Mouse (Mus musculus) WW6 (cell line): ENCODE results near the gene Resp18.
"Not testable (repeated sequence)": the region's sequence is repeated elsewhere in the genome, so short reads cannot be mapped to it uniquely, and the experiment has no call there.

Experiments used
- DNase-seq: peaks from one replicate; pipeline ENCODE4 v3.0.0-alpha.2; 2013; ENCODE audit warnings: low read depth, low spot score

Resp18 gene

DNA sequence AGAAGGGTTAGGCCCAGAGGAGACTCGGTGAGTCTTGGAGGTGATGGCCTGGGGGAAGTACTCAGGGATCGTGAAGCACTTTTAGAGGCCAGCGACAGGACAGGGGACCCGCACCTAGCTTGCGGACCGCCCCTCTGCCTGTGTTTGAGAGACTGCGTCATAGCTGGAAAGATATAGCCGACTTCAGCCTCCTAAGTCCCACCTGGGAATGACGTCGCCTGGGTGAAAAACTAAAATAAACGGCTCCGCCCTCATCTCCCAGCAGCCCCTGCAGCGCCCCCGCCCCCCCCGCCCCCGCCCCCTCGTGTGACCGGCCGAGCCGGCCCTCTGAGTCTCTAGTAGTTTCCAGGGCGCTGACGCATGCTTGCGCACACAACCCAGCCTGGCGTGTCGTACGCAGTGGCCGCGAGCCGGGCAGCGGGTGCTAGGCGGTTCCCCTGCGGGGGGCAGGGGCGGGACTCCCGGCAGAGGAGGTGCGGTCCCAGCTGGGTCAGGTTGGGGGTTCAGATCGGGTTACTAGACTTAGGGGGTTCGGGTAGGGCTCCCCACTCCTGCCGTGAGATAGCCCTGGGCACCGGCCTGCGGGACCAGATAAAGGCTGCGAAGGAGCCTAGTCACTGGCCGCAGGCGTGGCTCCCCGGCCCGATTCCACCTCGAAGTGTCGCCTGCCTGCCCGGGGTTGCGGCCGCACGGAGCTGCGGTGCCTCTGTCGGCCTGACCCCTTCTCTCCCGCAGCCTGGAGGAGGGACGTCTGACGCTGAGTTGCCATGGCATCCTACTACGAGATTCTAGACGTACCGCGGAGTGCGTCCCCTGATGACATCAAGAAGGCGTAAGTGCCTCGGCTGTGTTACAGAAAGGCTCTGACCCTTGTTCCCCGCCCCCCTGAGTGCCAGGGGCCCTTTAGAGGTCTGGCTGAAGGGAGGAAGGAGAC is 41.8 kb downstream of the Resp18 start, which contains the start of gene Dnajb2:
TSS of gene Dnajb2 (plus strand) at position 290 of the 934 bp plus-strand sequence.
- no peak for DNase-seq

DNA sequence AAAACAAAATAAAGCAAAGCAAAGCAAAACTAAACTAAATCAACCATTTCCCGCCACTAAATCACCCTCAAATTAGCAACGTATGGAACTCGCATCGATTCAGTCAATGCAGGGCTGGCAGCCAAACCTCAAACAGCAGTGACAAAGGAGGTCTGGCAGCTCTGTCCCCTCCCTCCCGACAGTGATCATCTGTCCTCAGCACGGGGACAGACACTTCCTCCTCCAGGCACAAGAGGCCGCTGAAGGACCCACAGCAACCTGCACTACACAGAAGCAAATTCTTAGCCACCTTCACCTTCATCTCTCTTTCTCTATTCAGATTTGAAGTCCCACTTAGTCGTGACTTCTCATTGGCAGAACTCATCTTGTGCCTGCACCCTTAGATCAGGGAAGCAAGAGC is 43.6 kb downstream of the Resp18 start:
- no peak for DNase-seq

DNA sequence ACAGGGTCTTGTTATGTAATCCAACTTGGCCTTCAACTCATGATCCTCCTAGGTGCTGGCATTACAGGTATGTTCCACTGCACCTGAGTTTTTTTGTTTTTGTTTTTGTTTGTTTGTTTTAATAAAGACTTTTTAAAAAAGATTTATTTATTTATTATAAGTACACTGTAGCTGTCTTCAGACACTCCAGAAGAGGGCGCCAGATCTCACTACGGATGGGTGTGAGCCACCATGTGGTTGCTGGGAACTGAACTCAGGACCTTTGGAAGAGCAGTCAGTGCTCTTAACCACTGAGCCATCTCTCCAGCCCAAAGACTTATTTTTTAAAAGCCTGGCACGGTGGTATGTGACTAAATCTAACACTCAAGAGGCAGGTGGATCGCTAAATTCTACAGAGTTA is 45.7 kb downstream of the Resp18 start:
- DNase-seq, result not testable (repeated sequence)

DNA sequence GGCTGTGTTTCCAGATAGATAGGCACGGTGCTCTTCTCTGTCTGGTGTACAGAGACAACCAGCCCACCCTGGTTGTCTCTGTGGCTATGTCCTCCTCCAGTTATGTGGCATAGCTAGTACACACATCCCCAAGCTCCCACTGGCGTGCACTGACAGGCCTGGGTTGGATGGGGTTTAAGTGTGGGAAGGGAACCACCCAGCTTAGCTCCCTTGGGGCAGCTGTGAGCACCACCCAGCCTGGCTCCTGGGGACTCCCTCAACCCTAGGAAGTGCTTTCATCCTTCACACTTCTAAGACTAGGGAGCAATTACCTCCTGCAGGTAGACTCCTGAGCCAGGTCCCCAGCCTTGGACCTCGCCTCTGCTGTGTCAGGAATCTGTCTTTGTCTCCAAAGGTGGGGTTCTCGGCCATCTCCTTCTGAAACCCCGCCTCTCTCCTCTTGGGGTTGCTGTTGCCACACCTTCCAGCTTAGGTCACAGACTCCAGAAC is 46.5 kb downstream of the Resp18 start, which contains the start of gene A630095N17Rik:
TSS of gene A630095N17Rik (minus strand) at position 439 of the 489 bp plus-strand sequence.
- DNase-seq, result no peak

DNA sequence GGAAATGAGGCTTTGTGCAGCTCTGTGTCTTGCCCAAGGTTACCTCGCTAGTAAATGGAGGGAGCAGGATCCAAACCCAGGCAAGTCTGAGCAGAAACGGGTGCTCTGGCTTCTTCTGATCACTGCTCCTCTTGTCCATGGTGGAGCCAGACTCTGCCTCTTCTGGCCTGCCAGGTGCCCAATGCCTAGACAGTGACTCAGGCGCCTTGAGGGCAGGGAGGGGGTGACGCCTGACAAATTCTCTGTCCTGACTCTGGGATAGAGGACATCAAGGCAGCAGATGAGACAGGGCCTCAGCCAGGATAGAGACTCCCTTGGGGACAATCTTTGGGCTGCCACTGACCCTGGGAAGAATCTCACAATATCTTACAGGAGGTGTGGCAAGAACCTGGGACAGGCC is 47.0 kb downstream of the Resp18 start:
- DNase-seq, result no peak

DNA sequence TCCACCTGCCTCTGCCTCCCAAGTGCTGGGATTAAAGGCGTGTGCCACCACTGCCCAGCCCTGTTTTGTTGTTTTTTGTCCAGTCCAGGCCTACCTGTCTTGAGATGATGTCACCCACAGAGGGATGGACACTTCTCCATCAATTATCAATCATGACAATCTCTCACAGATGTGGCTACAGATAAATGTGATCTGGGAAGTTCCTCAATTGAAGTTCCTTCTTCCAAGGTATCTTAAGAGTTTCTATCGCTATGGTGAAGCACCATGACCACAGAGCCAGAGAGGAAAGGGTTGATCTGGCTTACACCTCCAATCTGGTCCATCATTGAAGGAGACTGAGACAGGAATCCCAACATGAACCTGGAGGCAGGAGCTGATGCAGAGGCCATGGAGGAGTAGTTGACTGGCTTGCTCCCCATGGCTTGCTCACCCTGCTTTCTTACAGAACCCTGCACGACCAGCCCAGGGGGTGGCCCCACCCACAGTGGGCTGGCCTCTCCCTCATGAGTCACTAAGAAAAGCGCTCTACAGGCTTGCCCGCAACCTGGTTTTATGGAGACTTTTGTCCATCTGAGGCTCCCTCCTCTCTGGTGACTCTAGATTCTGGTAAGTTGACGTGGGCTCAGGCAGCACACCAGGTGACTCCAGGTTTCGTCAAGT is 47.8 kb downstream of the Resp18 start:
- DNase-seq, result no peak

DNA sequence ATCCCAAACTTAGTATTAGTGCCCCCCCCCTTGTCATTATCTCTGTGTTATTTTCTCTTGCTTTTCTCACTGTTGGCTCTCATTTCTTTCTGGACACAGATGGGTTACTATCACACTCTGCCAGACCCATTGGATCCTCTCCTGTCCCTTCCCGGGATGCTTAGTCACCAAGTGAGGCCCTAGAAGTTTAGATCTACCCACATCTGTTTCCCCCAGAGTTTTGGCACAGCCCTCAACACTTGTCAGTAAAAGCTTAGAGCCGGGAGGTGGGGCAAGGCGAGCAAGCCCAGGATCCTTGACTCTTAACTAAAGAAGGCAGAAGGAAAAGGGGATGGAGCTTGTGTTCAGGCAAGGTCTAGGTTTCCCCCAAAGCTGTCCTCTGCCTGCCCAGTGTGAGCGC is 49.1 kb downstream of the Resp18 start:
- no peak for DNase-seq

DNA sequence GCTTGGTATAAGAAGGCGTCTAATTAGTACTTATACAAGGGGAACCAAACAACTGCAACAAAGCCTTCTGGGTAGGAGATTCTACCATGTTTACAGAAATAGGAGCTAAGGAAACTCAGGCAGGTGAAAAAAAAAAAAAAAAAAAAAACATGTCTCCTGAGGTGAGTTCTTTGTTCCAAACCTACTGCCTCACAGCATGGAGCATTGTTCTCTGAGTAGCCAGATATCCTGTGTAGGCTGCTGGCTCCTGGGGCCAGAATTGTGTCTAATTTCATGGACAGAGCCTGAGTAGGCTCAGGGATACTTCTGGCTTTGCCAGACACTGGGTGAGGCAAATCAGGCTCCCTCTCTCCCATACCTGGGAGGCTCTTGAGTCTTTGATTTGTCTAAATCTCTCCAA is 50.6 kb downstream of the Resp18 start:
- DNase-seq, result no peak

DNA sequence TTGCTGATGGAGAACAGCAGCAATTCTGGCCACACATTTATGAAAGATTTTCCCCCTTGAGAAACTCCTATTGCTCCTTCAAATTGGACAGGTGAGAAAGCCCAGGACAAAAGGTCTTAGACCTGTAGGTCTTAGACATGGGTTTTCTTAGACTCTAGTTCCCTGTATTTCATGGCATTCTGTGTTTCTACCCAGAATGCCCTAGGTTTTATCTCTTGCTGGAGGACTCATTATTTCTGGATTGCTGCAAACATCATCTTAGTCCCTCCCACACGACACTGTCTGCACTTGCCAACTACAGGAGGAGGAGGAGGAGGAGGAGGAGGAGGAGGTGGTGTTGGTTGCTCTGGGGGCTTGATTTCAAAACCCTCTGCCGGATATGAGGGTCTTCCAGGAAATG is 52.1 kb downstream of the Resp18 start:
- no peak for DNase-seq

DNA sequence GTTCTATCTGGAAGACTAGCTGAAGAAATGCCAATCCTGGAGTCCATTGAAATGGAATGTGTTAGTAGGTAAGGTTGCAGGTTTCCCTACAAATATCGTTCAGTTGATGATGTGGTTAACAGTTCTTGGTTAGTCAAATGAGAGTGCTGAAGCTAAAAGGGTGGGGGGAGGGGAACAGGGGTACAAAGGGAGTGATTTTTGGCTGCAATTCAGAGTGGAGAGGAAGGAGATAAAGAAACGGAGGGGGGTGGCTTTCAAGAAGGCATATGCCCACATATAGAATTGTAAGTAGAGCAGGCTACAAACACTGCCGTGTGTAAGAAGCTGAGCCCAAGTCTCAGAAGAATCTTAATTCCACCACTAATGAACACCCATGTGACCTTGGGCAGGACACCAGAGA is 52.7 kb downstream of the Resp18 start:
- no peak for DNase-seq

DNA sequence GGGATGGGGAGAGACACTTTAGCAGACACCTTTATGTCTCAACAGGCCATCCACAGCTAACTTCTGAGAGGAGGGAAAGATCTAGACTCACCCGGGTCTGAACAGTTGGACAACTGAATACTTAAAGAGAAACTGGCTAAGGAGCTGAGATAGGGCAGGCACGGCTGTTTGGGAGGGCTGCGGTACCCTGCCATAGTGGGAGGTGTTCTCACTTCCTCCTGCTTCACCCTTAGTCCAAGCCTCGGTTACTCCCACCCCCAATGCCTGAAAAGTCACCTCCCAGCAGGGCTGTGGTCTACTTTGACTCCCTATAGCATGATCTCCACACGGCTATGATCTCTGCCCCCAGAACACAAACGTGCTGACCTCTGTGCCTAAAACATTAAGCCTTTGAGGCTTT is 54.7 kb downstream of the Resp18 start:
- DNase-seq, result no peak

DNA sequence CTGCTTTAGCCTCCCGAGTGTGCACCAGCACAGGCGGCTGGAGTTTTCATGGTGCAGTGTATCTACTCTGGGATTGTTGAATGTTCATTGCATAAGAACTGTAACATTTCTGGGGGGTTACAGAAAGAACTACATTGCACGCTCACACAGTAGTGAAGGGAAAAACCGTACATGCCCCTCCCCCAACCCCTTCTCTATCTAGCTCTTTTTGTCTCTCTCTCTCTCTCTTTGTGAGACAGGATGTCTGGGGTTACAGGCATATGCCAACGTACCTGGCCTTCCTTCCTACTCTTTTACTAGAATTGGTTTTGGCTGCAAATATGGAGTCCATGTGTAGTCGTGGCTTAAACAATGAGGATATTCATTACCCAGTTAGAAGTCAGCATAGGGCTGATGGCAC is 55.3 kb downstream of the Resp18 start:
- no peak for DNase-seq
